Mouse (Mus musculus) cerebellum, adult 11 months (tissue): ENCODE results near the gene Pus7l.

Experiments
- DNase-seq: peaks from one replicate; pipeline ENCODE4 v3.0.0; 2022

Pus7l gene

GRCm38 (mm10) chr15:94475975-94476374 is 67.4 kb downstream of the Pus7l start:
- DNase-seq: no peak
